Mouse (Mus musculus) heart, adult 8-10 months (tissue): Measurements from ENCODE around the gene Cwc15. TPM values are rescaled to one million over a fixed set of nuclear protein-coding genes. Genes with fewer than 3 reads are reported as not detected.
"Not testable (repeated sequence)": the region's sequence is repeated elsewhere in the genome, so short reads cannot be mapped to it uniquely, and the experiment has no call there.

Experiments used
- DNase-seq: peaks from one replicate; pipeline ENCODE4 v3.0.0; 2022; ENCODE audit warnings: low spot score
- total RNA-seq, 4 experiments: library from RNA; stranded (reverse); gene quantifications; 2 replicates each; pipeline ENCODE4 v1.2.4; 2022

Cwc15 gene
- total RNA-seq = 10 to 100 TPM; 58.2 to 79.0 (median 69.0) TPM

- peak; percentile 96 for DNase-seq
Observed at GRCm38 (mm10) chr9:14500023-14500915, at the start of gene Cwc15, which contains the start of gene Kdm4d. Gene Cwc15 (plus strand): TSS chr9:14500617. Gene Kdm4d (minus strand): TSS chr9:14500482.

DNA sequence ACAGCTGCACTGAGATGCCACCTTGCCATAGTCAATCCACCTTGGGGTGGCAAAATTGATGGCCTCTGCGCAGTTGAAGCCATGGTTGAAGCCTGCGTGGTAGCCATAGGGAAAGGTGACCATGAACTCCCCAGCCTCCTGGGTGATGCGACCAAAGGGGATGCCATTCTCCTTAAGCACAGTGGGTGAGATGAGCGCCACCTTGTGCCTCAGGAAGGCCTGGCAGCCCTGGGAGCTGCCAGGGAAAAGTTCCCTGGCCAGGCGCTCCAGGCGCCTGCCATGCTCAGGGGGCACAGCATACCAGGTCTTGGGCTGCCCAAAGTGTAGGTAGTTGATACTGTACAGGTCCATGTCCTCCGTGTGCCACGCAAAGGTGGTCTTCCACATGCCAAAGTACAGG, 49.3 kb upstream of the Cwc15 start:
- not testable (repeated sequence) for DNase-seq

DNA sequence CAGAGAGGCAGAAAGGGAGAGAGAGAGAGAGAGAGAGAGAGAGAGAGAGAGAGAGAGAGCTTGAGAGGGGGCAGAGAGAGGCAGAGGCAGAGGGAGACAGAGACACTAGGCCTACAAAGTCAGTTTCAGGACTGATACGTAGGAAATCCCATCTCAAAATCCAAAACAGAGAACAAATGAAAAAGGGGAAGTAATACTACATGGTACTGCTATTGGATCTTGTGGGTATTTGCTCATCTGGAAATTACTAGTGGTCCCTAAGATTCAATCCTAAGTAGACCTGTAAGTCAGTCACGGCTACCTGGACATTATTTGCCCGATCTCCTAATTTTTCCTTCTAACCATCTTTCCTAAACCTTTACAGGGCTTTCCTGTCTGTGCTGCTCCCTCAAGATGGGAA, 44.1 kb upstream of the Cwc15 start:
- no peak for DNase-seq

GRCm38 (mm10) chr9:14462536-14462935, 37.9 kb upstream of the Cwc15 start:
- DNase-seq = not testable (repeated sequence)

- not testable (repeated sequence) for DNase-seq
Observed at GRCm38 (mm10) chr9:14463668-14464067, 36.7 kb upstream of the Cwc15 start.

DNA sequence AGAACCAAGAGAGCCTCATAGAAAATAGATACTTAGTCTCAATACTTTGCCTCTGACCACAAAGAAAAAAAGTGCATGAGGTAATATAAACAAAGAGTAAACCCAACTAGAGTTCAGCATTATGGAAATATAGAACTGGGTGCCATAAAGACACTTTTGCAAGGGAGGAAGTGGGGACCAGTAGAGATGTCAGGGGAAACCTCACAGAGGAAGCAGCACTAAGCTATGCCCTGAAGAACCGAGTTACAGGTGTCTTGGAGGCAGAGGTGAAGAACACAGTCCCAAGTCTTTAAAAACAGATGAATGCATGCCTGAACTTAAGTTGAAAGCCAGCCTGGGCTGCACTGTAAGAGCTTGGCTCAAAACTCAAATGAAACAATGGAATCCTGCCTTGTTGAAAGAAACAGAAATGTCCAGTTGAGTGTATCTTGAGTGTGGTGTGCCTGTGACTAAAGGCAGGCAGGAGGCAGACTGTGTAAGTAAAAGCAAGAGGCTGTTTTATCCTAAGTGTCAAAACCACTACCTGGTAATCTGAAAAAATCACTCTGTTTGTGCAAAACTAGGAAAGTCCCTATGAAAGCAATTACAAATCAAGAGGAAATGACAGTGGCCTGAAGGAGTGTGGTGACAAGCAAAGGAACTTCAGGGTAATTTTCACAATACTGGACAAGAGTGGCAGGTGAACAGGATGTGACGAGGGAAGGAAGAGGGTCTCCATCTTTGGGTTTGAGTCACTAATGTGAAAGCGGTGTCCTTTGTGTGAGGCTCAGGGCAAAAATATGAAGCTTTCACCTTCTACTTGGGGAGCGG, 1.3 kb upstream of the Cwc15 start:
- DNase-seq = no peak

- DNase-seq = no peak
Observed at GRCm38 (mm10) chr9:14500916-14501424, 553 bp downstream of the Cwc15 start.

GRCm38 (mm10) chr9:14512633-14513445, 12.4 kb downstream of the Cwc15 start:
- peak; percentile 16 for DNase-seq

GRCm38 (mm10) chr9:14517296-14517695, 16.9 kb downstream of the Cwc15 start:
- DNase-seq = no peak

- no peak for DNase-seq
Observed at GRCm38 (mm10) chr9:14518105-14518504, 17.7 kb downstream of the Cwc15 start.

DNA sequence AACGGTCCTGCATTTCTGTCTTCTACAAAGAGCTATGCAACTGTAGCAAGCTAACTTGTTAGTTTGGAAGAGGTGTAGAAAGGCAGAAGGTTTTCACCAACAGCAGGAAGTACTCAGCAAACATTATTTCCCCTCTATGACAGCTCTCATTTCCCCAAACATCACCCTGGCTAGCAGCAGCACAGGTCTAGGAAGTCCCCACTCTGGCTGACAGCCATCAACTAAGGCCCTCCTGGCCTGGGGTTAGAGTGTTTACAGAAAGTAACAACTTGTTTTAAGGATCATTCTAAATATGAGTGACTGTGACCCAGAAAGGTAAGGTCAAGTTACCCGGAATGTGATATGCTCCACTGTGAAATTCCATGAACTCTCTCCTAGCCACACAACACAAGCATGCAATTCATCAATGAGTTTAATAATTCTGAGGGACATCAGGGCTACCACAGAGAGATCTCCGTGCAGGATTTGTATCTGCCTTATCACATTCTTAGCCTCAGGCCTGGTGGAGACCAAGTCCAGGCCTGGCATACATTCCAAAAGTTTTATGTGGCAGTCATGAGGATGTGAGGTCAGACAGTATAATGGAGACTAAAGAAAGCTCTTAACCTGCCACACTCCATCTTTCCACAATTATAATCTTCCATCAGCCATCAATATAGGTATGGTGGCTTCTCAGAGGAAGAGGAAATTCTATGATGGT, 20.7 kb downstream of the Cwc15 start:
- no peak for DNase-seq

- DNase-seq = no peak
Observed at GRCm38 (mm10) chr9:14521695-14522094, 21.3 kb downstream of the Cwc15 start.

- DNase-seq = peak; percentile 81
Observed at GRCm38 (mm10) chr9:14523408-14524043, 23.1 kb downstream of the Cwc15 start.

- DNase-seq = no peak
Observed at GRCm38 (mm10) chr9:14530004-14530403, 29.6 kb downstream of the Cwc15 start.

- DNase-seq = no peak
Observed at GRCm38 (mm10) chr9:14532283-14532682, 31.9 kb downstream of the Cwc15 start.

- no peak for DNase-seq
Observed at GRCm38 (mm10) chr9:14533659-14534058, 33.2 kb downstream of the Cwc15 start.

- DNase-seq = no peak
Observed at GRCm38 (mm10) chr9:14534833-14535456, 34.5 kb downstream of the Cwc15 start.

- DNase-seq = no peak
Observed at GRCm38 (mm10) chr9:14544034-14544757, 43.8 kb downstream of the Cwc15 start.
